Mouse (Mus musculus): Measurements from ENCODE around the gene Lce1a1.

GRCm38 (mm10) chr3:92648207-92648606, at the start of gene Lce1a1:
- TF ChIP-seq POLR2A (IDR thresholded peaks at IDR 0.05; ENCODE audit: extremely low read depth, insufficient read depth, low read length) (no peak), CTCF (IDR thresholded peaks at IDR 0.05; ENCODE audit: low read depth, low read length) (no peak)
